Mouse (Mus musculus) spleen, adult 12 weeks (tissue): ENCODE measurements around the gene Cd164l2.

Source experiments
- DNase-seq: peaks from one replicate; pipeline ENCODE4 v3.0.0; 2022; ENCODE audit warnings: low spot score

Cd164l2 gene

DNA sequence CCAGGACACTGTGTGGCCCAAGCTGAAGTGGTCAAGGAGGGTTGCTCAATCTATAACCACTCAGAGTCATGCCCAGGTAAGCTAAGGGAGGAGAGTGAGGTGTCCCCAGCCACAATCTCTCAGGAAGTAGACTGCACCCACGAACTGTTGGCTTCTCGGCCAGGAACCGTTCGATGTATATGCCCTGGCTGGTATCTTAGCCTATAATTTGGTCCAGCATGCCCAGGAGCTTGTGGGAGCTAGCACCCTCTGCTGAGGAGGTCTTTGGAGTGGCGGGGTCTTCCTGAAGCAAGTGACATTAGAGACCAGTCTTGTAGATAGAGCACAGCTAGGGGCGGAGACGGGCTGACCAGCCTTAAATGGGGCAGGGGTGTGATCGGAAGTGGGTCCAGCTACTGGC is 9.8 kb downstream of the Cd164l2 start:
- no peak for DNase-seq

DNA sequence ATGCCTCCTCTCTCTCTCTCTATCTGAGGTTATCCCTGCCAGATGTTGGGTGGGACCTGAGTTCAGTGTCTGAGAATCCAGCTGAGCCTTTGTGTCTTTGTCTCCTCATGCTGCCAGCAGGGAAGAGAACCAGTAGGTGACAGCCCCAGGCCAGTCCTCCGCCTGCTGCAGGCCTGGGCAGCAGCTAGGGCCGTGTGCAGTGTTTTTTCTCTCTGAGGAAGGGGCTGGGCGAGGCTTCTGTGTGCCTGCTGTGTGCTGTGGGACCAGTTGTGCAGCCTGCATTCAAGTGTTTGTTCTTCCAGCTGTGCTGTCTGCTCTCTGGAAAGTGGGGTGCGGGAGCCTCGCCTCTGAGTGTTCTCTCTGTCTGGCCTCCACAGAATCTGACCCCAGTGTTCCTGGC is 11.9 kb downstream of the Cd164l2 start:
- no peak for DNase-seq

DNA sequence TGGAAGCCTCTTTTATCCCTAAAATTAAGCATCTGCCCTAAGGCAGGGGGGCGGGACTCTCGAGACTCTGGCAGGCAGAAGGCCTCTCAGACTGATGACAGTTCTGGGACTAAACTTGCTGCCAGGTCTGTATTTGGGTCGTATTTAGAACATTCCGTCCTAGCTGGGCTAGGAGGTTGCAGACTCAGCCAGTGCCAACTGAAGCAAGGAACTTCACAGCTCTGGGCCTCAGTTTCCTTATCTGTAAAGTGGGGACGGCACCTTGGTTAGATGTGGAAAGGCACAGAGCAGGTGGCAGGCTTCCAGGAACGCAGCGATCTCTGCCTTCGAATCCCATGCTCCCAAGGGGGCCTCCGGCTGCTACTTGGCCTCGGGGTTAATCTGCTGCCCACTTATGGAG is 14.1 kb downstream of the Cd164l2 start:
- no peak for DNase-seq

DNA sequence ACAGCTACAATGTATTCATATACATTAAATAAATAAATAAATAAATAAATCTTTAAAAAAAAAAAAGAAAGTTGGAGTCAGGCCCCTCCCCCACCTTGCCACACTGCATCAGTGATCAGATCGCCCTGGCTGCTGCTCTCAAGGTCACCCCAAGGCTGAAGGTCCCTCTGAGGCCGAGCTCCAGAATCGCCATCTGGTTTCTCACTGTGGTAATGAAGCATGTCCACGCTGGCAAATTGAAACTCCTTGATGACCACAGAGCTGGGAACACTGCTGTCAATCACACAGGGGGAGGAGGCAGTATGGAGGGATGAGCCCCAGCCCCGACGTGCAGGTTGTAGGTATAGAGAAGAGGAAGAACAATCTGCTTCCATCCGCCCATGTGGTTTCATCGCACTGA is 15.7 kb downstream of the Cd164l2 start:
- no peak for DNase-seq

DNA sequence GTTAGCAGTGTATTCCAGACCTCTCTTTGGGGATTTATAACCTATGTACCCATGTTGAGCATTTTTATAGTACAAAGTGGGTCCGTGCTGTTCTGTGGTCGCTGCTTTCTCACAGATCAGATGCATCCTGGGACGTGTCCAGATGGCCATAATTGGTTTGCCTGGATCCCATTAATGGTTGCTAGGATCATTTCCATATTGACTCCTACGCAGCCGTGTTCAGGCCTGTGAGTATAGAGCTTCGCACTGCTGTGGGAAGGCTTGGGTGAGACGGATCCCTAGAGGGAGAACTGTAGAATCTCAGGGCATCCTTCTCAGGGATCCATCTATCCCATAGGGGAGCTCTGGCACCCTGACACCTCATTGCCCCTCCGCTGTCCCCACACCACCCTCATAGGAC is 17.7 kb downstream of the Cd164l2 start:
- DNase-seq = no peak

DNA sequence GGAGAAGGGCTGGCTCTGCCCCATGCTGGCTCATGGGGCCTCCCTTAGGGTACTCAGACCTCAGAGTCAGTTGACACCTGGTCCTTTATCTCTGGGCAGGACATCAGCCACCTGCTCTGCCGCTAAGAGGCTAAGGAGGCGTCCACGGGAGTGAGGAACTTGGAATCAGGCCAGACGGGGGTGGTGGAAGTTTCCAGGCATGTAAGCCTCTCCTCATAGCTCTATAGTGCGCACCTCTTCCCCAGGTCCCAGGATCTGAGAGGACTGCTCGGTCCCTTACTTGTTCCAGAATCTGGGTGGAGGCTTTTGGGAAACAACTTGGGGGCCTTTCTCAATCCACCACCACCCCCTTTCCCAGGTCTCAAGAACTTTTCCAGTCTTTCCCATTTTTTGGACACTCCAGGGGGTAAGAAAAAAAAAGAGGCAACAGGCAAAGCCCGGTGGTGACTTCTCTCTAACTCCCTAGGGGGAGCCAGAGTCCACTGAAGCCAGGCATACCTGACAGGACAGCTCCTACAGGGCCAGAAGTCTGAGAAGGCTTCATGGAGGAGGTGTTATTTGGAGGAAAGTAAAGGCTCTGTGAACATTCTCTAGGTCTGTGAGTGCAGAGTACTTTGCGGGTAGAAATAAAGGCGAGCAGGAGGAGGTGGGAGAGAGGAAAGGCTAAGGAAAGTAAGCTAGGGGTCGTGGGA is 21.5 kb downstream of the Cd164l2 start:
- DNase-seq = no peak

DNA sequence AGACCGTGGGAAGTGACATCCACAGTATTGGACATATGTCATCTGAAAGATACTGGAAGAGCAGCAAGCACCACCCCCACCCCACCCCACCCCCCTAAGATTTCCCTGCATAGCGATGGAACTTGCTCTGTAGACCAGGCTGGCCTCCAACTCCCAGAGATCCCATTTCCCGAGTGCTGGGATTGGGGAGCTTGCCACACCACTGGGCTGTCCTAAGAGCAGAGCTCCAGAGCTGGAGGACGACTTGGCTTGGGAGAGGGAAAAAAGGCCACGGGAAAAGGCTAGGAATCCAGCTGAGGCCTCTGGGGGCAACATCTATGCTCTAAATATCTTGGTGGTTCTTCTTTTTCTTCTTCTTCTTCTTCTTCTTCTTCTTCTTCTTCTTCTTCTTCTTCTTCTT is 22.8 kb downstream of the Cd164l2 start:
- no peak for DNase-seq

DNA sequence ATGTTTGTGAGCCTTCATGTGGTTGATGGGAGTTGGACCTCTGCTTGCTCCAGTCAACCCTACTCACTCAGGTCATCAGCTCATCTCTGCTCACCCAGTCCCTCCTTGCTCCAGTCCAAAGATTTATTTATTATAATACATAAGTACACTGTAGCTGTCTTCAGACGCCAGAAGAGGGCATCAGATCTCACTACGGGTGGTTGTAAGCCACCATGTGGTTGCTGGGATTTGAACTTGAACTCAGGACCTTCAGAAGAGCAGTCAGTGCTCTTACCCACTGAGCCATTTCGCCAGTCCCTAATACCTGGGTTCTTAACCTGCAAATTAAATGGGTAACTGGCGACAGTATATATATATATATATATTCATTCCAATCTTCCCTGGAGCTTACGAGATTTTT is 23.5 kb downstream of the Cd164l2 start:
- no peak for DNase-seq

DNA sequence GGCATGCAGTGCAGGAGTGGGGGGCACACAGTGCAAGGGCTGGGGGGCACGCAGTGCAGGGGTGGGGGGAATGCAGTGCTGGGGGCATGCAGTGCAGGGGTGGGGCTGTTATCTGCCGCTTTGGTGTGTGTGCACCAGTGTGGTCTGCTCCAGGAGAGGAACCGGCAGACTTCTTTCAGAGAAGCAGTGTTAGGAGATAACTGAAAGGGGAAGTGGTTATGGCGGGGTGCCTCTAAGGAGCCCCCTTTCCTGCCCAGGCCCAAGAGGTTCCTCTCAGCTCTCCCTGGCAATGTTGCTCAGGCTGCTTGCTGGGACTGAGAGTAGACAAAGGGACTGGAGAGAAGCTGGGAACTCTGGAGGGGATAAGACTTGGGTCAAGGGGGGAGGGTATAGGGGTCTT is 26.0 kb downstream of the Cd164l2 start:
- DNase-seq = no peak

DNA sequence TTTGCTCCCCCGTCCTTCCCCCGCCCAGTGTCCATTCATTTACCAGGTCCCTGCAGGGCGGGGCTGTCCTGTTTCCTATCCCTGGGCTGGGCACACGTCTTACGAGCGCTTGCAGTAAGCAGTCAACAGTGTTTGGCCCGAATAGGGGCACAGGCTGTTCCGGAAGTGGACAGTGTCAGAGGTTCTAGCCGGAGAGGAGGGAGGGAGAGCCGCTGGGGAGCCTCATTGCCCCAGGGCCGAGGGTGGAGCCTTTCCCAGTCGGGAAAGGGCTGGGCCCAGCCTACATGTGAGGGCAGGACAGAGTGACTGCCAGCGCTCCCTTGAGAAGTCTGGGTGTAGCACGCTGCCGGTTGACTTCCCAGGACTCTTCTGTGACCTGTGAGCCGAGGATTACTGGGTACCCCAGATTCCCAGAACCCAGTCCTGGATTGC is 28.6 kb downstream of the Cd164l2 start, which contains the start of gene Map3k6:
TSS of gene Map3k6 (plus strand) at position 329 of the 432 bp plus-strand sequence.
- DNase-seq = no peak

DNA sequence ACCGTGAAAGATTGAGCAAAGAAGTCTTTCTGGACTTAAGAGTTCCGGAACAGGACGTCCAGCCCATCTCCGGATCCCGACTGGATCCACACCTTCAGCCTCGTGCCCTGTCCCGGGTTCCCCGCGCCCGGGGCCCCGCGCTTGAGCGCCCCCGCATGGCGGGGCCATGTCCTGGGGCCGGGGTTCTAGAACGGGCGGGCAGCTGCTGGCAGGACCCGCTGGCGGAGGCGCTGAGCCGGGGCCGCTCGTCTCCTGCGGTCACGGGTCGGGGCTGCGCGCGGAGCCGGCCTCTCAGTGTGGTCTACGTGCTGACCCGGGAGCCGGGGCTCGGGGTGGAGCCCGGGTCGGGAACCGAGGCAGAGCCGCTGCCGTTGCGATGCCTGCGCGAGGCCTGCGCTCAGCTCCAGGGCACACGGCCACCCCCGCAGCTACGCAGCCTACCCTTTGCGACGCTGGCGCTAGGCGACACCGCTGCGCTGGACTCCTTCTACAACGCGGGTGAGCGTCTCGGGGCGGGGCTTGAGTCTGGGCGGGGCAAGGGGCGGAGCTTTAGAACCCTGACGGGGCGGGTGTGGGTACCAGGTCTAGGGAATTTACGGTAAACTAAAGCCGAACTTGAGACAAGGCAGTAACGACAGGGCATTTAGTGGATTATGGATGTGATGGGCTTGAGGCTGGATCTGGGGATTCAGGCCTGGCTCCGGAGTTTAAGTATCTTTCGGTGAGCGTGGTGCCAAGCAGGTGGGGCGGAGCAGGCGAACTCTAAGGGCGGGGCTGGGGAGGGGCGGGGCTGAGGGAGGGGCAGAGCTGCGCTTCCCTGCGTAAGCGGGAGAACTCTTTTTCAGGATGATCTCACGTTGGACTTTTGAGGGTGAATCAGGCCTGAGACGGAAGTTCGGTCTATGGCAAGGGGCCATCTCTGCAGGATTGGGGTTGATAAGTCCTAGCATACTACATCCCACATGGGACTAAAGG is 29.3 kb downstream of the Cd164l2 start:
- peak; percentile 75 for DNase-seq

DNA sequence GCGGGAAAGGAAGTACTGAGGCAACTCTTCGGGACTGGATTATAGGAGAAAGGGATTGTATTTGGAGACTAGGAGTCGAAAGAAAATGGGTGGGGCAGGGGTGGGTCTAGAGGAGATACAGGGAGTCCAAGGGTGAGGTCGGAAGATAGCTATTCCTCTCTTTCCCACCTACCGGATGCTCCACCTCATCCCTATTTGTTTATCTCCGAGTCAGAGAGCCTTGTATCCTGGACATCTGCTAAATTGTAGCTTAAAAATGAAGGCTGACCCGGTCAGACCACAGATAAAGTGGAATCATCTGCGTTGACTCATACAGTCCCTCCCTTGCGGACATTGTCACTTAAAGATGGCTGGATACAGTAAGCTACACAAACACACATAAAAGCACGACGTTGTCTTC is 30.0 kb downstream of the Cd164l2 start:
- DNase-seq = no peak

DNA sequence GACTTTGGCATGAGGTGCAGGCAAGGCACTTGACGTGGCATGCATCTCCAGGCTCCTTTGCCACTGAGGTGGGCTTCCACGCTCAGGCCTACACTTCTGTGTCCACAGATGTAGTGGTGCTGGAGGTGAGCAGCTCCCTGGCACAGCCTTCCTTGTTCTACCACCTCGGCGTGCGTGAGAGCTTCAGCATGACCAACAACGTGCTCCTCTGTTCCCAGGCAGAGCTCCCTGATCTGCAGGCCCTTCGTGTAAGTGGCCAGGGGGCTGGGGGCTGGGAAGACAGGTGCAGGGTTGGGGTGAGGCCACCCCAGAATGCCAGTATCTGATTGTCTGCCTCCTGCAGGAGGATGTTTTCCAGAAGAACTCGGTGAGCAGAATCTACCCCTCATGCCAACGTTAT is 30.8 kb downstream of the Cd164l2 start:
- DNase-seq = no peak

DNA sequence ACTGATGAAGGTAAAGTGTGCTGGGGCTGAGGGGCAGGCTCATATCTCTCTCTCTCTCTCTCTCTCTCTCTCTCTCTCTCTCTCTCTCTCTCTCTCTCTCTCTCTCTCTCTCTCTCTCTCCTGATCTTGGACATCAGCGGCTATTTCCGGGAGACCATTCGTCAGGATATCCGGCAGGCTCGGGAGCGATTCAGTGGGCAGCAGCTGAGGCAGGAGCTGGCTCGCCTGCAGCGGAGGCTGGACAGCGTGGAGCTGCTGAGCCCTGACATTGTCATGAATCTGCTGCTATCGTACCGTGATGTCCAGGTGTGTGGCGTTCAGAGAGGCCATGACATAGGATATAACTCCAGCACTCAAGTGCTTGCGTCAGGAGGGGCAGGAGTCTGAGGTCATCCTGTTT is 31.6 kb downstream of the Cd164l2 start:
- no peak for DNase-seq

DNA sequence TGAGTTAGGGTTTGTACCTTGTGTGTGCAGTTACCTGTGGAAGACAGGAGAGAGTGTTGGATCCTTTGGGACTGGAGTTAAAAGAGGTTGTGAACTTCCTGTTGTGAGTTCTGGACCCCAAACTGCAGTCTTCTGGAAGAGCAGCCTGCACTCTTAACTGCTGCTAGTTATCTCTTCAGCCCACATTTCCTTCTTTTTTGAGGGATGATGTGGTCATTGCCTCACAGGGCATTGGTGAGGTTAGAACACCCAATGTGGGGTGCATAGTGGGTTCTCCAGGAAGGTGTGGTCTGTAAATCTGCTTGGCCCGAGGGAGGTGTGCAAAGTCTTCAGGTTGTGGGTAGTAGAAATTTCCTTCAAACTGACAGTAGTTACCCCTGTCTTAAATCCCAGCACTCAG is 32.4 kb downstream of the Cd164l2 start:
- DNase-seq = no peak

DNA sequence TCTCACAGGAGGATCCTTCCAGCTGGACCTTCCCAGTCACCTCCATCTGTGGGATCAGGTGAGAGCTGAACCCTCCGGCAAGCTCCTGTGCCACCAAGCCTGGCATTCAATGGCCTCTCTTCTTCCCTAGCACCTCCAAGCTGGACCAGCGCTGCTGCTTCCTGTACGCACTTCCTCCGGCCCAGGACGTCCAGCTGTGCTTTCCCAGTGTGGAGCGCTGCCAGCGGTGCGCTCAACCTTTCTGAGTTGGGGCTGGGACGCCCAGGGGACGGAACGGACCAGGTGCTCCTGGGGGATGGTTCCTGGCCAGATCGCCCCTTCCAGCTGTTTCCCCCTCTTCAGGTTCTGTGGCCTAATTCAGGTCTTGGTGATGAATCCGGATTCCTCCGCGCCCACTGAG is 35.1 kb downstream of the Cd164l2 start:
- no peak for DNase-seq

DNA sequence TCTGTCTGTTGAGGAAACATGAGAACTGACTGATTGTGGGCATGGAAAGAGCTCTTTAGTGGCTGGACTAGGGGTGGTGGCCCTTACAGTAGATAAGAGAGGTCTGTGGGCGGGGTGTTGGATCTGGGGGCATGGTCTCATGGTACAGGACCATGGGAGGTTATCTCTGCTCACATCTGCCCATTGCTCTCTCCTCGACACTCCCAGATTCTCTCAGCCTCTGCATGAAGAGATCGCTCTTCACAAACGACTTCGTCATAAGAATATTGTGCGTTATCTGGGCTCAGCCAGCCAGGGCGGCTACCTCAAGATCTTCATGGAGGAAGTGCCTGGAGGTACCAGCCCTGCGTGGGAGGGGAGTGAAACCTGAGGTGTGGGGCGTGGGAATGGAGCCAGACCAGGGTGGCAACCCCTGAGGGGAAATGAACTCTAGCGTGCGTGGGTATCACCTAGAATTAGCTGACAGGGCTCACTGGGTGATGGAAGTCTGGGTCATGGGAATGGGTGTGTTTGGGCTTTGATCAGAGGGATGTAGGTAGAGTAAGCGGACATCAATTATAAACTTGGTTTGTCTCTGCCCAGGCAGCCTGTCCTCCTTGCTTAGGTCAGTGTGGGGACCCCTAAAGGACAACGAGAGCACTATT is 36.0 kb downstream of the Cd164l2 start:
- DNase-seq = peak; percentile 42

DNA sequence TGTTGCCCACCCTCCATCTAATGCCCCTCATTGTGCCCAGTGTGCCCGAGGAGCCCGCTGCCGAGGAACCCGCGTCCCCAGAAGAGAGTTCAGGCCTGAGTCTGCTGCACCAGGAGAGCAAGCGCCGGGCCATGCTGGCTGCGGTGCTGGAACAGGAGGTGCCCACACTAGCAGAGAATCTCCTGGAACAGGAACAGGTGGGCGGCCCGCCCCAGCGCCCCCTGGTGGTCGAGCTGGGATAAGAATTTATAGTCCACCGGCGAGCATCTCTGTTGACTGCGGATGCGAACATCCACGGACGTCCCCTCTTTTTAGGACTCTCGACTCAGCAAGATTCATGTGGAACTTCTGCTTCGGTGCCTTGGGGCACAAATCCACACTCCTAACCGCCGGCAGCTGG is 38.7 kb downstream of the Cd164l2 start:
- peak; percentile 78 for DNase-seq

DNA sequence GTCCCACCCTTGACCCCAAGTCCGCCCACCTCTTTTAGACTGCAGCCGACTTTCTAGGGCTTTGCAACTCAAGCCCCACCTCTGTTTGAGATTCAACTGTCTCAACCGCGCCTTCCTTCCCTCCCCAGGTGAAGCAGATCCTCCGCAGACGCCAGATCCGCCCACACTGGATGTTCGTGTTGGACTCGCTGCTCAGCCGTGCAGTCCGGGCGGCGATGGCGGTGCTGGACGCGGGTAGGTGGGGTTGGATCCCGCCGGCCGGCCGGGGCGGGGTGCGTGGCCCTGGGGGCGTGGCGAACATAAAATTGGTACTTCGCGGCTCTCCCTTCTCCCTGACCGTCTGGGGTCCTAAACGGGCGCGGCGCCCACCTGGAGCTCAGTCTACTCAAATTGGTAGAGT is 39.3 kb downstream of the Cd164l2 start:
- no peak for DNase-seq

DNA sequence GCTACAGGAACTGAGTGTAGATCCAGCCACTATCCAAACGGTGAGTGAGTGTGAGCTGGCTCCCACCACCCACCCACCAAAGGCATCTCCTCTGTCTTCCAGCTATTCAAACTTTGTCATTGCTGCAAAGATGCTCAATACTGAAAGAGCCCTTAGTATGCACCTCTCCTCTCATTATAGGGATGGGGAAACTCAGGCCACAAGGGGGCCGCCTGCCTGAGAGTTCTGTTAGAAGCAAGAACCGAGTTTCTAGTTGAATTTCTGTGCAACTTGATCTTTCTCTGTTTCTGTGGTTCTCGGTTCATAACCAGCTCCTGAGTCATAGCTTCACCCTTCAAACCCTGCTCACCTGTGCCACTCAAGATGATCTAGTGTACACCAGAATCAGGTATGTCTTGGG is 40.2 kb downstream of the Cd164l2 start:
- DNase-seq = no peak

DNA sequence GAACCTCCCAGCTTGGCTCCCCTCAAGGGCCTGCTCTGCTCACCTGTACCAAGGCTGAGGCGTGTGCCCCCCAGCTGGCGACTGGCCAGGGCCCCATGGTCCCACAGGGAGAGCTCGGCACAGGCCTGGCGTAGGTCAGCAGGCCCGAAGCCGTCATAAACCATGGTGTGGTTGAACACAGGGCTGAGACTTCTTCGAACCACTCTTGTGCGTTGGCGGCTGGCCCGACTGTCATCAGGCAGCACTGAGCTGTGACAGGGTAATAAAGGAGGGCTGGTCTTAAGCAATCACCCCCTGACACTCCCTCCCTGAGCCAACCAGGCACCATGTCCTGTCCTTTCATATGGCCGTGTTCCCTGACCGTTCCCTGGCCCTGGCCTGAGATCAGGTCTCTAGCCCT is 41.5 kb downstream of the Cd164l2 start:
- no peak for DNase-seq

DNA sequence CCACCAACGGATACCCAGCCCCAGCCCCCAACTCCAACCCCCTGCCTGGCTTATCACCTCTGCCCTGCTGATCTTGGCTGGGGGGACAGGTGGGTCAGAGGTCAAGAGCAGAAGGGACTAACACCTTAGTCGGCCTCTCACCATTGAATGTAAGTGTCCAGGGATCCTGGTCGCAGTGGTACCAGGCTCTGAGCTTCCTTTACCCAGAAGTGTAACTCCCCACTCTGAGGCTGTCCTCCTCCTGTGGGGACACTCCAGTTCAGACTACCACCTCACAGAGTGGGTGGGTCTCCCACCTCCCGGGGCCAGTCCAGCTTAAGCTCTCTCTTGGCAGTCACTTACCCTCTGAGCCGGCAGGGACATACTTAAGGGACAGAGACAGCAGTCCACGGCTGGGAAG is 43.5 kb downstream of the Cd164l2 start:
- DNase-seq = no peak

DNA sequence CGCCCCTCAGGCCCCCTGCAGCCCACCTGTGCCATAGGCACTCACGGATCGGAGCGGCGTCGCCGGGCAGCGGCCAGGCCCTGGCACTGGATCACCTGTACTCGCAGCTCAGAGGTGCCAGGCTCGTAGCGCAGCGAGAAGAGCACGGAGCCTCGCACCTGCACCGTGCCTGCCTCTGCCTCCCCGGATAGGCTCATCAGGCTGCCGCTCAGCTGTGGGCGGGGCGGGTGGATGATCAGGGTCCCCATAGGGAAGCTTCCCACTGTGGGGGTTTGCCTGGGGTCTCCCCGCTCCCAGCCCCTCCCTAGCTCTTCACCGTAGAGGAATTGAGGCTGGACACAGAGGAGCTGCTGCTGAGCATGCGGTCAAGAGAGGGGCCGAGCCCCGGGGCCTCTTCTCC is 44.9 kb downstream of the Cd164l2 start:
- DNase-seq = no peak
